Comparison of ENCODE assay signal across 8 mouse cellular contexts in the genomic region with DNA sequence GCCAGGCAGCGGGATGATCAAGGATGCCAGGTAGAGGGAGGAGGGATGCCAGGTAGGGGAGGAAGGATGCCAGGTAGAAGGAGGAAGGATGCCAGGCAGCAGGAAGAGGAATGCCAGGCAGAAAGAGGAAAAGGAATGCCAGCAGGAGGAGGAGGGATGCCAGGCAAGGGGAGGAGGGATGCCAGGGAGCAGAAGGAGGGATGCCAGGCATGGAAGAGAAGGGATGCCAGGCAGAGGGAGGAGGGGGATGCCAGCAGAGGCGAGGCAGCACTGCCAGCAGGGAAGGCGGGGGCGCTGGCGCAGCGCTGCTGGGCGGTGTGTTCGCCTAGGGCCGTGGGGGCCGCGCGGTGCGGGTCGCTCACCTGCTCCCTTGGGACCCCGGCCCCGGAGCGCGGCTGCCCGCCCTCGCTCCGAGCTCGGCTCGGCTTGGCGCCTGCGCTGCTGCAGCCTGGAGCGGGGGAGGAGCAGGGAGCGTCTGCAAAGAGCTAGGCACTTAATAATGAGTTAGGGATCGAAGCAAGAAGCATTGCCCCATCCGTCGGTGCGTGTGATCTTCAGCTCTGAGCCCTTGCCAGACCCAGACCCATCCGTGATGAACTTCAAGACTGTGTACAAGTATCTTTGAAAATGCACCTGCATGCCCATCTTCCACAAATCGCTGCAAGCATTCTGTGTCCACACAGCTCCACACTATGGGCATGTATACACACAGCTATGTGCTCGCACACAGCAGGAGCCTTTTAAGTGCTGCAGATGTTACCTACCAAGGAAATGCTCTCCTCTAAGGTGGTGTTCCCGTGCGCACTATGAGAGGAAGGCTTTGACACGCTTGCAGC. TPM values are rescaled to one million over a fixed set of nuclear protein-coding genes. Genes with fewer than 3 reads are reported as not detected.
A peak's percentile ranks its signal among the peaks of the same experiment; 100 is the strongest.
DNase-seq lines count a peak whose midpoint lies in the region; ATAC-seq and TF ChIP-seq lines count a peak whose summit lies in the region.

A gene (minus strand): TSS at position 426 of the 836 bp plus-strand sequence.

- peak within 1 kb of the TSS; percentile 61 for H3ac ChIP-seq in C2C12 (ENCODE audit: control insufficient read depth, insufficient read length, low read depth)

- no peak for DNase-seq in adrenal gland, adult 8-10 months
- peak; percentile 80 for DNase-seq in embryonic facial prominence, embryonic 11.5 days (ENCODE audit: low spot score)
- peak; percentile 25 to 29 for DNase-seq in heart, adult 18-20 months
- peak; percentile 86 for DNase-seq in retina, postnatal 1 day
- DNase-seq in thymus, postnatal 0 days (ENCODE audit: low spot score), result no peak

- H3K27ac ChIP-seq in embryonic facial prominence, embryonic 11.5 days (replicated peaks; ENCODE audit: low read depth, low read length), result no peak within 1 kb of the TSS
- H3K27ac ChIP-seq in kidney, embryonic 15.5 days, result no peak within 1 kb of the TSS
- no peak within 1 kb of the TSS for H3K27ac ChIP-seq in limb, embryonic 15.5 days

- ATAC-seq in embryonic facial prominence, embryonic 11.5 days (replicated peaks; ENCODE audit: insufficient number of reproducible peaks, low FRiP score, low TSS enrichment, low read depth), result peak; percentile 54
- peak; percentile 76 for ATAC-seq in kidney, embryonic 15.5 days (replicated peaks; ENCODE audit: low FRiP score)
- ATAC-seq in limb, embryonic 15.5 days (ENCODE audit: insufficient number of reproducible peaks, low FRiP score, low TSS enrichment, low read depth), result no peak

- TF ChIP-seq CTCF in C2C12 (IDR thresholded peaks at IDR 0.05; ENCODE audit: control insufficient read depth, insufficient read depth, insufficient read length), result no peak

- no peaks in the 10 kb centered on the region for H3K9me3 ChIP-seq in embryonic facial prominence, embryonic 11.5 days (replicated peaks; ENCODE audit: control insufficient read depth, low read length)
- no peaks in the 10 kb centered on the region for H3K9me3 ChIP-seq in kidney, embryonic 15.5 days (replicated peaks)
- no peaks in the 10 kb centered on the region for H3K9me3 ChIP-seq in limb, embryonic 15.5 days

- no peaks in the 10 kb centered on the region; the same call in 1 of the 2 replicates for H3K4me1 ChIP-seq in embryonic facial prominence, embryonic 11.5 days (ENCODE audit: control insufficient read depth, insufficient read depth, low read length)
- peaks cover 29% of the 10 kb centered on the region for H3K4me1 ChIP-seq in kidney, embryonic 15.5 days
- H3K4me1 ChIP-seq in limb, embryonic 15.5 days, result peaks cover 32% of the 10 kb centered on the region

- peak within 1 kb of the TSS; percentile 87 for H3K4me2 ChIP-seq in embryonic facial prominence, embryonic 11.5 days (ENCODE audit: low read depth, low read length)
- peak within 1 kb of the TSS; percentile 88 for H3K4me2 ChIP-seq in kidney, embryonic 15.5 days
- peak within 1 kb of the TSS; percentile 90 for H3K4me2 ChIP-seq in limb, embryonic 15.5 days

- no peak within 1 kb of the TSS for H3K4me3 ChIP-seq in C2C12 (ENCODE audit: insufficient read depth, poor library complexity, severe bottlenecking)
- H3K4me3 ChIP-seq in embryonic facial prominence, embryonic 11.5 days (ENCODE audit: low read depth, low read length), result peak within 1 kb of the TSS; percentile 48
- H3K4me3 ChIP-seq in kidney, embryonic 15.5 days (replicated peaks), result peak within 1 kb of the TSS; percentile 59
- H3K4me3 ChIP-seq in limb, embryonic 15.5 days, result peak within 1 kb of the TSS; percentile 52

- H3K79me2 ChIP-seq in C2C12 (ENCODE audit: control insufficient read depth, insufficient read depth), result no peaks in the 10 kb centered on the region

- H3K36me3 ChIP-seq in C2C12 (ENCODE audit: control insufficient read depth, insufficient read depth), result no peaks in the 10 kb centered on the region
- H3K36me3 ChIP-seq in embryonic facial prominence, embryonic 11.5 days (replicated peaks; ENCODE audit: control insufficient read depth, insufficient read depth, low read depth, low read length), result no peaks in the 10 kb centered on the region
- no peaks in the 10 kb centered on the region for H3K36me3 ChIP-seq in kidney, embryonic 15.5 days
- no peaks in the 10 kb centered on the region for H3K36me3 ChIP-seq in limb, embryonic 15.5 days

- WGBS in embryonic facial prominence, embryonic 11.5 days, result 4% methylated on average over 31 of the region's 37 CpGs
- WGBS in kidney, embryonic 15.5 days, result 2% methylated on average over 36 of the region's 37 CpGs
- 3% methylated on average over 29 of the region's 37 CpGs for WGBS in limb, embryonic 15.5 days

- peaks cover 19% of the 10 kb centered on the region for H3K27me3 ChIP-seq in C2C12 (ENCODE audit: control insufficient read depth, insufficient read depth, insufficient read length)
- peaks cover 6% of the 10 kb centered on the region; the same call in 1 of the 2 replicates for H3K27me3 ChIP-seq in embryonic facial prominence, embryonic 11.5 days (ENCODE audit: control insufficient read depth, insufficient read depth, low read length)
- H3K27me3 ChIP-seq in kidney, embryonic 15.5 days, result peaks cover 36% of the 10 kb centered on the region
- peaks cover 17% of the 10 kb centered on the region; the same call in 1 of the 2 replicates for H3K27me3 ChIP-seq in limb, embryonic 15.5 days

- H3K9ac ChIP-seq in embryonic facial prominence, embryonic 11.5 days (replicated peaks; ENCODE audit: low read length), result peak within 1 kb of the TSS; percentile 64
- H3K9ac ChIP-seq in kidney, embryonic 15.5 days, result peak within 1 kb of the TSS; percentile 49
- H3K9ac ChIP-seq in limb, embryonic 15.5 days, result 0 out of 2 replicates have a peak within 1 kb of the TSS, but pooled peaks have one; percentile 20

- no peaks in the 10 kb centered on the region for H3K79me3 ChIP-seq in C2C12 (ENCODE audit: low read depth)

TF ChIP-seq in C2C12, 6 proteins besides CTCF, POLR2A, EP300 and RAD21:
- TF ChIP-seq MYOG (IDR thresholded peaks at IDR 0.05; ENCODE audit: control insufficient read depth, extremely low read depth, insufficient read length) (no peak), USF1 (IDR thresholded peaks at IDR 0.05; ENCODE audit: low read depth) (no peak), FOSL1 (IDR thresholded peaks at IDR 0.05; ENCODE audit: insufficient read depth, low read length, poor library complexity, severe bottlenecking) (no peak), MYOD1 (IDR thresholded peaks at IDR 0.05; ENCODE audit: control insufficient read depth, insufficient read length, low read depth) (no peak), CEBPB (IDR thresholded peaks at IDR 0.05; ENCODE audit: low read depth) (no peak), MAX (IDR thresholded peaks at IDR 0.05) (no peak)

RNA-seq across cellular contexts. Expression of the gene that starts here (rescaled TPM):
- polyA plus RNA-seq in C2C12 (2012; fragmentation: generic; extraction: Trizol), result 87.6 TPM
- 10 to 100 TPM; 14.3 to 42.2 (median 24.7) TPM for total RNA-seq in adrenal gland, adult 8-10 months (2022)
- polyA plus RNA-seq in embryonic facial prominence, embryonic 11.5 days (2014; fragmentation: Nextera tagmentation; extraction: Ambion mirVana), result 46.2 and 47.1 TPM in 2 replicates
- 10 to 100 TPM; 56.5 to 59.8 TPM for total RNA-seq in heart, adult 18-20 months (2021)
- polyA plus RNA-seq in kidney, embryonic 15.5 days (2015; fragmentation: Nextera tagmentation; extraction: Ambion mirVana), result 26.5 and 33.4 TPM in 2 replicates
- polyA plus RNA-seq in limb, embryonic 15.5 days (2015; fragmentation: Nextera tagmentation; extraction: Ambion mirVana), result 32.4 and 37.2 TPM in 2 replicates
- polyA plus RNA-seq in thymus, postnatal 0 days (2015; fragmentation: Nextera tagmentation; extraction: Ambion mirVana), result 2.0 and 2.5 TPM in 2 replicates

Comparison
In these comparisons a context has a peak if more than half of its experiments do, and no peak if none do; other contexts are left out.
1. DNase-seq: peak in embryonic facial prominence, embryonic 11.5 days (single experiment), heart, adult 18-20 months (2 of 2) and retina, postnatal 1 day (single experiment); none in adrenal gland, adult 8-10 months (single experiment) and thymus, postnatal 0 days (single experiment).
2. Peak in every context shown above with its lines, with median percentiles within 50 percentile points of each other: H3K4me2 ChIP-seq and H3K9ac ChIP-seq.